Mouse (Mus musculus) liver, embryonic 14.5 days (tissue): ENCODE results near the gene Upk3bl.

ENCODE experiments used
- CTCF ChIP-seq: IDR thresholded peaks from 2 replicates; pipeline ENCODE4 v1.5.1; 2016; ENCODE audit warnings: antibody characterized with exemption, low read depth, control low read depth
- EP300 ChIP-seq: IDR thresholded peaks from 2 replicates; pipeline ENCODE4 v1.6.1; 2016; ENCODE audit warnings: antibody characterized with exemption, low read depth

- no peak for TF ChIP-seq CTCF
- TF ChIP-seq EP300: no peak
Measured at GRCm38 (mm10) chr5:136019907-136020306, 34.4 kb upstream of the Upk3bl start.
